Mouse (Mus musculus) right cerebral cortex, adult 18-20 months (tissue): ENCODE measurements around the gene Pcbp1.
"Not testable (repeated sequence)": the region's sequence is repeated elsewhere in the genome, so short reads cannot be mapped to it uniquely, and the experiment has no call there.

Experiments used
- DNase-seq: peaks from one replicate; pipeline ENCODE4 v3.0.0; 2022; ENCODE audit warnings: mixed read lengths

Pcbp1 gene

DNA sequence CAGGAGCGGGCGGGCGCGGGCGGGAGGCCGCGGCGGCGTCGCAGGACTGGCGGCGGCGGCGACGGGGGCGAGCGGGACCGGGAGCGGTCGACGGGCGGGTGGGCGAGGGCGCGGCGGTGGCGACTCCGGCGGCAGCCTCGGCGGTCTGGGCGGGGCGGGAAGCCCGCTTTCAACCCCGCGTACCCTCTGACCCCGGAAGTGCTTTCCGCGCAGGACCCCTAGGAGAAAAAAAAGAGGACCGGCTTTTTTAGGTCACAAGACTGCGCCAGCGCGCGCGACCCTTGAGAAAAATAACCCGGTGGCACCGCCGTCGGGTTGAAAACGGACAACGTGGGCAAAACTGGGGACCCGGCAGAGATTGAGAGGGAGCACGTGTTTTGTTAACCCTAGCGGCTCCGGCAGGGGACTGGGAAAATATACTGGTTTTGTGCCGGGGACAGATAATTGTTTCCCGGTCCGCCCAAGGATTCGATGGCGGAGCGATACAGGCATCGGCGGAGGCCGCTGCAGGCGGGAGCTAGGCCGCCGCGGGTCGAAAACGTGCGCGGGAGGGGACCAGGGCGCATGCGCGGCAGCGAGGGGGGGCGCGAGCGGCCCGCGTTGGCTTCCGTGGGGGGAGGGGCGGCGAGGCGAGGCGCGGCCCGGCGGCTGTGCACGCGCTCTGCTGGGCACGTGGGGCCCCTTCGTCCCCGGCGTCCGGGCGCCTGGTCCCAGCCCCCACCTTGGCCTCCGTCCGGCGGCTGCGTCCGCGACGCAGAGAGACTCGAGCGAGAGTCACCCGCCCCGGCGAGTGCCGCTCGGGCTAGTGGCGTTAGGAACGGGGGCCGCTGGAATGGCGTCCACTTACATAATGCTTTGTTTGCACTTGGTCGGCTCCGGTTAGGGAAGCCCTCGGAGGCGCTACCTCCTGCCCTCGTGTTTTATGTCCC, at the start of gene Pcbp1:
TSS of gene Pcbp1 (minus strand) at position 290 of the 929 bp plus-strand sequence.
- peak; percentile 94 for DNase-seq

GRCm38 (mm10) chr6:86574495-86574894, 48.4 kb upstream of the Pcbp1 start:
- no peak for DNase-seq

DNA sequence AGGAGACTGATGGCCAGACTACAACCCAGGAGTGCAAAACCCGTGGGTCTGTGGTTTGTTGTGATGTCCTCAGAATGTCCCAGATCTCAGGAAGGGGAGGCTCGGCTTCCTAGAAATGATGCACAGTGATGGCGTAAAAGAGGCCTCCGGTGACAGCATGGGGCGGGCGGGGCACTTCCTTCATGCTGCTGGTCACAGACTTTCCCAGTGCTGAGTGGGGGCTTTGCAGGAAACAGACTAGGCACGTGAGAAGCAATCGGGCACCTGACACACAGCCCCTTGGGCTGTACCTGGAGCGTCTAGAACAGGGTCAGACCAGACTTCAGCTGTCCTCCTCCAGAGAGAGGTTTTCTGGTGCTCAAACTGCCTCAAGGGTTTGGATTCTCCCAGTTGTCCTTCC, 44.7 kb upstream of the Pcbp1 start:
- no peak for DNase-seq

DNA sequence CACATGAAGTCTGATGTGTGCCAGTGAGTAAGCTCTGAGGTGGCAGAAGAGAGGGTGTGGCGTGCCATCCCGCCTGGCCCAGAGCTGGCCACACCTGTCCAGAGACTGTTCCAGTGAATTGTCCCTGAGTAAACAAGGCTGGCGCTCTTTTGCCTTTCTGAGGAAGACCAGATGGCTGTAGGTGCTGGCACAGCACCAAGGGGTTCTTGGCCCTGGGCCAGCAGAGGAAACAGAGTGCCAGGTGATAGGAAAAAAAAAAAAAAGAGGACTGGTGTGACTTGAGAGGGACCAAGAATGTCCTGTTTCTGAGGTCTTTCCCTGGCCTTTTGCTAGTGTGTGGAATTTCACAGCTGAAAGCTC, 43.3 kb upstream of the Pcbp1 start:
- DNase-seq: no peak

DNA sequence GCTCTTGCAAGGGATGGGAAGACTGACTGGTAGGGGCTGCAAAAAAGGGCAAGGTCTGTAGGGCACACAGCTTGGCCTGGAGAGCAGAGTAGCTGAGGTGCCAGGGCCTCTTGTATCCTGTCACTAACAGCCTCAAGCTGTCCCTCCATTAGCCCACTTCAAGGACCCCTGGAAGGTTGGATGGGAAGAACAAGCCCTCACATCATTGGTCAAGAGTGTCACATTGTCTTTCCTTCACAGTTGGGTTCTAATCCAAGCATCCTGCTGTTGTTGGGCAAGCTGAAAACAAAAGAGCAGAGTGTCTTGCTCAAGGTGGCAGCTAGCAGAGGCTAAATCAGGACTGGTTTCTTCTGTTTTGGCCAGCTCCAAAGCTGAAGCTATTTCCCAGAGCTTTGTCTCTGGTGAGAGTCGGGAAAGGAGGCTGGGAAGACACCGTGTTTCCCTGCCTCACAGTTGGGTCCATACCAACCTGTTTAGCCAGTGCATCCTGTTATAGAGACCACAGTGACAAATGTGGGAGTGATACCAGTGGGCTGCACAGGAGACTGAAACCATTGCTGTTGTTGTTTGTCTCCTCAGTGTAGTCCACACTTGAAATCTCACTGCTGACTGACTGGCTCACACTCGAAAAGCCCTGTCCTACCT, 42.8 kb upstream of the Pcbp1 start:
- DNase-seq: no peak

- no peak for DNase-seq
These were observed 39.7 kb upstream of the Pcbp1 start for GRCm38 (mm10) chr6:86565782-86566181.

GRCm38 (mm10) chr6:86557182-86557581, 31.1 kb upstream of the Pcbp1 start:
- DNase-seq: not testable (repeated sequence)

DNA sequence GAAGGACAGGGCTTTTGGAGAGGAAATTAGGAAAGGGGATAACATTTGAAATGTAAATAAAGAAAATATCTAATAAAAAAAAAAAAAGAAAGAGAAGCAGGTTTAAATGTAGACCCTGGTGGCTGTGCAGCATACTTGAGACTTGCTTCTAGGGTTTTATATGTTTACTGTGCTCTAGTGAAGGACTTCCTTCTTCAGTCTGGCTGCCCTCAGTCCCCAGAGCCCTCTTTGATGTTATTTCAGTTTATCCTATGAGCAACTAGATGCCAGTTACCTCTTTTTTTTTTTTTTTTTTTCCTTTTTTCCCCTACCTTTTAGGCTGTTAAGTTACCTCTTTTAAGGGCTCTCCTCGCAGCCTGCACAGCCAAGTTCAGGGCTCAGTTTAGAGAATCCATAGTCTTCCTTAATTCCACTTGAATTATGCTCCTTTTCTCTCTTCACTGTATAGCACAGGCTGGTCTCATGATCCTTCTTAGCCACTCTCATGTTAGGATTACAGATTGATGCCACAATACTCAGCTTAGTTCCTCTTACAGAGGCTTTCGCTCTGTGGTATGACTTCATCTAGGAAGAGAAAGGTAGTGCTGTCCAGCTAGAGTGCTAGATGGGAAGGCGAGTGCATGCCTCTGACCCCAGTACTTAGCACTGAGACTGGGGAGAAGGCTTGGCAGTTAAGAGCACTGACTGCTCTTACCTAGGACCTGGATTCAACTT, 30.4 kb upstream of the Pcbp1 start:
- no peak for DNase-seq

GRCm38 (mm10) chr6:86550587-86550986, 24.5 kb upstream of the Pcbp1 start:
- DNase-seq: no peak

GRCm38 (mm10) chr6:86547880-86548367, 21.8 kb upstream of the Pcbp1 start:
- DNase-seq: no peak

DNA sequence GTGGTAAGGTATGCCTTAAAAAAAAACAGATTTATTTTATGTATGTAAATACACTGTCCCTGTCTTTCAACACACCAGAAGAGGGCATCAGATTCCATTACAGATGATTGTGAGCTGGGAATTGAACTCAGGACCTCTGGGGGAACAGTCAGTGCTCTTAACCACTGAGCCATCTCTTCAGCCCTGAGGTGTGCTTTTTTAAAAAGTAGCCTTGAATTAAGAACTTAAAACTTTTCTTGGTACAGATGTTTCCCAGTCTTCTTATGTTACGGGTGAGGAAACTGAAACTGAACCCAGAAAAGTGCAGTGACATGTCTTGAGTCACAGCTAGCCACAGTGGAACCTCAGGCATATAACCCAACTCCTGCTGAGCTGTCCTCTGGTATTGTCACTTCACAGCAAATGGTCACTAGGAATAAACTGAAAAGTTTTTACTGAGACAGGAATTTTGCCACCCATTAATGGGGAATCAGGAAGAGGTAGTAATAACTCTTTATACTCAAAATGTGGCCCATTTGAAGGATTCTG, 21.2 kb upstream of the Pcbp1 start:
- no peak for DNase-seq

- DNase-seq: no peak
These were observed 19.1 kb upstream of the Pcbp1 start for GRCm38 (mm10) chr6:86545236-86545635.

GRCm38 (mm10) chr6:86543869-86544268, 17.7 kb upstream of the Pcbp1 start:
- DNase-seq: no peak

DNA sequence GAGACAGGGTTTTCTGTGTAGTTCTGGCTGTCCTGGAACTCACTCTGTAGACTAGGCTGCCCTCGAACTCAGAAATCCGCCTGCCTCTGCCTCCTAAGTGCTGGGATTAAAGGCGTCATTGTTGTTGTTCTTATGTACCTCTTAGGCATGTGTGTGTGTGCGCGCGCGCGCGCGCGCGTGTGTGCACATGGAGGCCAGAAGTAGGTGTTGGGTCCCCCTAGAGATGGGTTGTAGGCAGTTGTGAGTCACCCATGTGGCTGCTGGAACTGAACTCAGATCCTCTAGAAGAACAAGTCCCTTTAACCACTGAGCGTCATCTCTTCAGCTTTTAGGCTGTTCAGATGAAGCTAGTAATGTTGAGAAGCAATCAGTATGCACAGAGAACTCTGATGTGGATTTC, 16.9 kb upstream of the Pcbp1 start:
- no peak for DNase-seq

- DNase-seq: no peak
These were observed 15.5 kb upstream of the Pcbp1 start for GRCm38 (mm10) chr6:86541650-86542049.

- no peak for DNase-seq
These were observed 2.3 kb upstream of the Pcbp1 start for GRCm38 (mm10) chr6:86528451-86528785.

DNA sequence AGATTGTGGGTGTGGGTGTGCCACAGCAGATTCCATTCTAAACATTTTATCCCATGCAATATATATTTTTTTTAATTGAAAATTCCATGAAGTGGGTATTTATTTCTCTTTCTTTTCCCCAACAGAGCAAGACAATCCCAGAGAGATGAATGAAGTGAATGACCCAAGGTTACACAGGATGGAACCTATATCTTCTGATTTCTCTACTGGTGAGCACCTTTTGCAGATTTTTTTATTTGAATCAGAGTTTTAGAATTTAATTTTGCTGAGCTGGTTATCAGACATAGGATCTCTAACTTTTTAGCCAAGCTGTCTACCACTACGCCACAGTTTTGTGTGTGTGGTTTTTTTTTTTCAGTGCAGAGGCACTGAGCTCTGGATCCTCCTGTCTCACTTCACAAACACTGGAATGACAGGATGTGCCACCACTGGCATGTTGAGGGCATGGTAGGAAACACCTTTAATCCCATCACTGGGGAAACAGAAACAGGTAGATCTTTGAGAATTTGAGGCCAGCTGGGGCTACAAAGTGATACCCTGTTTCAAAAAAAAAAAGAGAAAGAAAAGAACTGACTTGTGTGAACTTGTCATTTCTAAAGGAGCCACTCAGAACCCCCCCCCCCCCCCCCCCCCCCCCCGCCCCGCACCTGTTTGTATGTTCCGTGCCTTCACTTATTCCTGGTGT, 1.8 kb upstream of the Pcbp1 start:
- DNase-seq: no peak

GRCm38 (mm10) chr6:86526961-86527740, 1.0 kb upstream of the Pcbp1 start:
- peak; percentile 67 for DNase-seq

DNA sequence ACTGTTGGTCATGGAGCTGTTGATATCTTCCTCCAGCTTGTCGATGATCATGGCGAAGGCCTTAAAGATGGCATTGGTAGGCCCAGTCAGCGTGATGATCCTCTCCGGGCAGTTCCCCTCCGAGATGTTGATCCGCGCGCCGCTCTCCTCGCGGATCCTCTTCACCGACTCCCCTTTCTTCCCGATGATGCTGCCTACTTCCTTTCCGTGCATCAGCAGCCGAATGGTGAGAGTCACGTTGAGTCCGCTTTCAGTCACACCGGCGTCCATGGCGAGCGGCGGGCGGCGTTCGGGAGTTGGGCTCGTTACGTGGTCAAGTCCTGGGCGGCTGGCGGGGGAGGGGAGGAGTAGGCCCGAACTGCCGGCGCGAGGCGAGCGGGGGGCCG, 482 bp downstream of the Pcbp1 start:
- peak; percentile 81 for DNase-seq

DNA sequence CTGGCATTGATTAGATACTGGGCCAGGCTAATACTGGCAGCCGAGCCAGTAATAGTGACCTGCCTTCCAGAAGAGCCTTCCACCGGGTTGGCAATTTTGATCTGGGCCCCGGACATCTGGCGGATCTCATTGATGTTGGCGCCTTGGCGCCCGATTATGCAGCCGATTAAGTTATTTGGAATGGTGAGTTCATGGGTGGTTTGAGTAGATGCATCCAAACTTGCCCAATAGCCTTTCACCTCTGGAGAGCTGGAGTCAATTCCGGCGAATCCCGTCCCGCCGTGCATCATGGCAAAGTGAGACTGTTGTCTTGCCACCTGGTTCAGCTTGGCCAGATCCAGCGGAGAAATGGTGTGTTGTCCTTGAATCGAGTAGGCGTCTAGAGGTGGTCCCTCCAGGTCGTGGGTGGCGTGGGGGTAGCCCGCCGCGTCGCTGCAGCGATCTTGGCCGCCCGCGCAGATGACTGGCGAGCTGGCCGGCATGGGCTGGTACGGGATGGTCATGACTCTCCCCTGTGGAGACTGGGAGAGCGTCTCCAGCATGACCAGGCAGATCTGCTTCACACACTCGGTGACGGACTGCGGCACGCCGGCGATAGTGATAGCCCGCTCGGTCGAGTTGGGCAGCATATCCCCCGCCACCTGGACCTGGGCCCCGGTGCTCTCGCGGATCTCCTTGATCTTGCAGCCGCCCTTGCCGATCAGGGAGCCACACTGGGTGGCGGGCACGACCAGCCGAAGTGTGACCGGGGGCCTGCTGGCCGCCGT, 1.1 kb downstream of the Pcbp1 start:
- peak; percentile 45 for DNase-seq
